Mouse (Mus musculus) T-helper 17 cell (primary cell): ENCODE measurements around the gene Syp.

ENCODE experiments used
- in situ Hi-C, 2 experiments: fragments of 300-600 bp; cut with MboI, MseI; formaldehyde crosslinking; loops; 1 replicate in 1 of 2; 2 replicates in 1 of 2; pipeline ENCODE4 v1.15.1; 2025; ENCODE audit warnings: high pct_unique_total_duplicates in 2 of 2

Gene Syp

DNA sequence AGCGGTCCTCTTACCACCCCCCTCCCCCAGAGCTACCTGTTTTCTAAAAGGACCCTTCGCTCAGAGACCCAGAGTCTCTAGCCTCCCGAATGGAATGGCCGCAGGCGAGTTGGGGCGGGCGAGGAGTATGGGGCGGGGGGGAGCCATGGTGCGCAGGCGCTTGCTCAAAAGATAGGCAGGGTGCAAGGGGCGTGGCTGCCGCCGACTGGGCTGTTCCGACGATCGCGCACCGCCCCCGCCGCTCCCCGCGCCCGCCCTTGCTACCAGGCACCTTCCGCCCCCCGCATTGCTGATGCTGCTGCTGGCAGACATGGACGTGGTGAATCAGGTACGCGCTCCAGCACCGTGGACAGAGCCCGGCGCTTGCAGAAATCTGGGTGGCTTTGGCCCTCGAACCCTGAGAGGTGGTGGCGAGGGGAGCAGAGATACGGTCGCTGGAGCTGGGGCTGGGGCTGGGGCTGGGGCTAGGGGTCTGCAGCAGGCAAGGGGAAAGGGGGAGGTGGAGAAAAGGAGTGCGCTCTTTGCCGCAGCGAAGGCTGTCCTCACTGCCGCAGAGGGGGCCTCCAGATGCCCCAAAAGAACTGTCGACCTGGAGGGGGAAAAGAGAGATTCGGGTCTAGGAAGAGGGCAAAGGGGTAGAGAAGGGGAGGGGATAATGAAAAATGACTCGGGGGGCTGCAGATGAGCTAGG is at the start of gene Syp:
Gene Syp, plus strand, starts transcription at position 71 of the 691 bp plus-strand sequence.
- in situ Hi-C loops: no loop called here

GRCm38 (mm10) chrX:7595371-7595770 is 42.9 kb upstream of the Syp start:
- in situ Hi-C loops: no loop called here

DNA sequence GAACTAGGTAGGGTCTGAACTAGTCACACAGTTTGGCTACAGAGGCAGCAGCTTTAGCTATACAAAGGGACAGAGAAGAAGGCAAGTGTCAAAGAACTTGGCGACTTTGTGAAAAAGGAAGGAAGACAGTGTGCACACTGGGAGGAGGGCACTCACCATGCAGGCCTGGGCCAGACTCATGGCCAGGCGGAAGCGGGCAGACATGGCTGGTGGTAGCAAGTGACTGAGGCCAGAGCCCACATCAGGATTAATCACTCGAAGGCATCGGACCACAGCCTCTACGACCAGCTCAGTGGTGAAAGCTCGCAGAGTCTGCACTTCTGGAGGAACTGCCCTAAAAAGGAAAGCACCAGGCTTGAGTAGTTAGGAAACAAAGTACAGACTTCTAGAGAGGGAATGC is 34.3 kb upstream of the Syp start:
- in situ Hi-C loops: no loop called here

- in situ Hi-C loops: no loop called here
These were observed 33.2 kb upstream of the Syp start, which contains the start of gene Ccdc22 for GRCm38 (mm10) chrX:7604879-7605574. Gene Ccdc22, minus strand, starts transcription at chrX:7605517.

DNA sequence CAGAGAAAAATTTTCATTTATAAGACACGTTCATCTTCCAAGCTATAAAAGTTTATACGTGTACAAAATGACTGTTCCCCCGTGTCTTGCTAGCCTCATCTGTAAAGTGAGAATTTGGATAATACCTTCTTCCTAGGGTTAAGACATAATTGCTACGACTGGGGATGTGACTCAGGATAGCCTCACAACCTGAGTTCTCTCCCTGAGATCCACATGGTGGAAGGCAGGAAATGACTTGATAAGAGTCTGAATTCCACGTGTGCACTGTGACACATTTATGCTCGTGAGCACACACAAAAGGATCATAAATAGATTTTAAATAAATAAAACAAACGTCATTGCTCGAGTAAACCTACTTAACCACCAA is 32.7 kb upstream of the Syp start:
- in situ Hi-C loops: no loop called here

DNA sequence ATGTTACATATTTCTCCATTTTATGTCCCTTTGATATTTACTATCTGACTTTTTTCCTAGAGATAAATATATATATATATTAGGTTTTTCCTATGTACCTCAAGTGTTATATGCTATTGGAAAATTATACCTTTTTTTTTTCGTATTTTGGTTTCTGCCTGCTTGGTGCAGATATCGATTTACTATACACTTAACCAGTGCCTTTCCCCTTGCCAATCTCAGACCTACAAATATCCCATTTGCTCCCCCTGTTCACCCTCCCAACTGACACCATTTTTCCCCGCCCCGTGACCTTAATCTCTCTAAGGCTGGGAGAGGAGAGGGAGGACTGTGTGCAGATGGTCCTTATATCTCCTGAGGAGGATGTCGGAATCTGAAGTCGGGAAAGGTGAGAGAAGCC is 31.5 kb upstream of the Syp start, which contains the start of gene Cacna1f:
Gene Cacna1f, plus strand, starts transcription at position 301 of the 400 bp plus-strand sequence.
- in situ Hi-C loops: no loop called here

GRCm38 (mm10) chrX:7610035-7610434 is 28.2 kb upstream of the Syp start:
- in situ Hi-C loops: no loop called here

GRCm38 (mm10) chrX:7610536-7611258 is 27.6 kb upstream of the Syp start:
- in situ Hi-C loops: no loop called here

- in situ Hi-C loops: no loop called here
These were observed 20.3 kb upstream of the Syp start for GRCm38 (mm10) chrX:7617889-7618551.

DNA sequence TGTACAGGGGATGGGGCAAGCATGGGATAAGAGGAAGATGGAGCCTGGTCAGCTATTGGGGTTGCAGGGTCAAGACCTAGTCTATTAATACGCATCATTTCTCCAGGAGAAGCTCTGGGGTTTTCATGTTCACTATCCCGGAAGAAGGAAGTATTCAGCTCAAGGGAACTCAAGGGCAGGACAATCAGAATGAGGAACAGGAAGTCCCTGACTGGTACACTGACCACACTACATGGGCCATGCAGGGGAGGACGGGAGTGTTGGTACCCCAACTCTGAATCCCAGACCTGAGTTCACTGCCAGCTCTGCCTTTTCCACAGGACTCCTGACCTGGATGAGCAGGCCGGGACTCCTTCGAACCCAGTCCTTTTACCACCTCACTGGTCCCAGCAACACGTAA is 5.7 kb upstream of the Syp start:
- in situ Hi-C loops: no loop called here

- in situ Hi-C loops: no loop called here
These were observed 3.2 kb upstream of the Syp start for GRCm38 (mm10) chrX:7635101-7635500.

DNA sequence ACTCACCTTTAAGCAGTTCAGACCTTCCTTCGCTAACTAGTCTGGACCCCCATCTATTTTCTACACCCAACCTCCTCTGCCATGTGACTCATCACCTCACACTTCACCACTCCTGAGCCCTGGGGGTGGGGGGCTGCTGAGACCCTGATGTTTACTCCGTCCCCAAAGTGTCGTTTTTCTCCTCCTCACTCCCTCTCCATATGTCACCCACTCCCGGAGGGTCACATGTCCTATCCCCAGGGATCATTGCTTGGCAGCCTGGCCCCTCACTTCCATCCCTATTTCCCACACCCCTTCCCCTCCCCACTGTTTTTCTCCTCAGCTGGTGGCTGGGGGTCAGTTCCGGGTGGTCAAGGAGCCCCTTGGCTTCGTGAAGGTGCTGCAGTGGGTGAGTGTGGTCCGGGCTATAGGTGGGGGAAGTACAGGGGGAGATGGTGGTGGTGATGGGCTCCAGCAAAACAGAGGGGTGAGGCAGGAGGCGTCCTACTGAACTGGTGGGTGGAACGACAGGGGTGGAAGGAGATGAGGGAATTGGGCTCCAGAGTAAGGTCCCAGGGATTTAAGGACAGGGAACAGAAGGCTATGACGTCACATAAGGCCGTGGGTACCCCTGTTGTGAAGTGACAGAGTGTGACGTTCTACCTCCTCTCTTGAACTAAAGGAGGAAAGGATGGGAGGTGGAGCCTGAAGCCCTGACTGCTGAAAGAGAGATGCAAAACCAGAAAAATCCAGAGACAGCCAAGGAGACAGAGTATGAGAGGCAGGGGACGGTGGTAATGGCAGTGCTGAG is 1.5 kb downstream of the Syp start:
- in situ Hi-C loops: loop anchor here in 1 of 2 experiments (5.0 kb wide), 1 partner anchor 62 kb away; no protein-coding TSS in a partner anchor

DNA sequence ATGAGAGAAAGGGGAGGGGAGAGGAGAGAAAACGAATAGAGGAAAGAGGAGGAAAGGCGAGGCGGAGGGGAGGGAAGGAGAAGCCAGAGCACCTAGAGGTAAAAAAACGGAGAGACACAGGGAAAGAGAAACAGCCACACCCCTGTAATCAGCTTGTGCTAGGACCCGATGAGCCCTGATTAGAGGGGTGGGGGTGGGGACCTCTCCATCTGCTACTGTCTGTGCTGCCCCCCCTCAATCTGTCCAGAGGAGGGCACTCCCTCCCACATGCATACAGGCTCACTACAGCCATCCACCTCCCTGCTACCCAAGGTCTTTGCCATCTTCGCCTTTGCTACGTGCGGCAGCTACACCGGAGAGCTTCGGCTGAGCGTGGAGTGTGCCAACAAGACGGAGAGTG is 2.5 kb downstream of the Syp start:
- in situ Hi-C loops: loop anchor here in 1 of 2 experiments (5.0 kb wide), 1 partner anchor 63 kb away; no protein-coding TSS in a partner anchor

DNA sequence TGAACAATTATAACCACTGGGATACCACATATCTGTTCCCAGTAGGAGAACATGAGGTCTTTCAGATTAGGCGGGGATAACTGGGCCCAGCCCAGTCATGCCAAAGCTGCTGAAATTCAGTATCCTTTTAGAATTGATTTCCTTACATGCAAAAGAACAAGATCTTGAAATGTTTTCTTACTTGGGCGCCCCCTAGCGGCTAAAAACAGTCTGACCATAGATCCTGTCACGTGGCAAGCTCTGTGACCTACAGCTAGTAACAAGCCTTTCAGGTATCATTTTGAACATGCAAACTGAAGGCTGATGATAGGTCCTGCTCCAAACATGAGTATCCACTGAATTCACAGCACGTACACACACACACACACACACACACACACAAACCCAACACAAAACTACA is 7.1 kb downstream of the Syp start:
- in situ Hi-C loops: no loop called here

DNA sequence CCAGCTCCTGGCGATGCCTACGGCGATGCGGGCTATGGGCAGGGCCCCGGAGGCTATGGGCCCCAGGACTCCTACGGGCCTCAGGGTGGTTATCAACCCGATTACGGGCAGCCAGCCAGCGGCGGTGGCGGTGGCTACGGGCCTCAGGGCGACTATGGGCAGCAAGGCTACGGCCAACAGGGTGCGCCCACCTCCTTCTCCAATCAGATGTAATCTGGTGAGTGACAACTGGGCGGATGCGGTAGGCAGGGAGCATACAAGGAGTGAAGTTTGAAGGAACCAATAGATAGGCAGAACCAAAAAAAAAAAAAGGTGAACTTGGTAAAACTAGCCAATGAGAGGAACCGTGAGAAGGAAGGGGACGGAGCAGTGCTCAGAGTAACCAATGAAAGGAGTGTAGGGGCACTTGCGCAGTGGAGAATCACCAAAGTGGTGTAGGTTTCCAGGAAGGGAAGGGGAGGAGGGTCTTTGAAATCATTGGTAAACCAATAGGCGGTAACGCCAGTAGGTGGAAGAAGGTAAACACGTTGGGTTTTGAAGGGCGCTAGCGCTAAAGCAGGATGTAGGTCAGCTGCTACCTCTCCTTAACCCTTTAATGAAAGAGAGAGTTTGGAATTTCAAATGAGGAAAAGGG is 10.5 kb downstream of the Syp start:
- in situ Hi-C loops: no loop called here

DNA sequence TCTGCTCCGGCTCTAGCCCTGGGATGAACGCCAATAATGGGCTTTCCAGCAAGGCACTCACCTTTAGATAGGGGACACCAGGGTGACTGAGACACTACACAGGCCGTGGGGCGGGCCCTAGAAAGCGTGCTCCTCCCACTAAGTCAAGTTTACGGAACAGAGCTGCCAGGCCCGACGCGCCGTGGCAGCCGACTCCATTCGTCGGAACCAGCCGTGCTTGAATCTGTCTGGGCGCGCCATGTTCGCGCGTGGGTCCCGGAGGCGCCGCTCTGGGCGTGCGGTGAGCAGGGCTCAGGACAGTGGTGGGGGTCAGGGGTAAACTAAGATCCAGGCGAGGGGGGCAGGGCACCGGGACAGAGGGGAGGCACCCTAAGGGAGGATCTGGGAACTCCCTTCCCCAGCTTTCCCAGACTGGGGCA is 19.0 kb downstream of the Syp start, which contains the start of gene Prickle3:
Gene Prickle3, plus strand, starts transcription at position 40 of the 419 bp plus-strand sequence.
- in situ Hi-C loops: no loop called here

GRCm38 (mm10) chrX:7658031-7658784 is 19.9 kb downstream of the Syp start:
- in situ Hi-C loops: no loop called here

DNA sequence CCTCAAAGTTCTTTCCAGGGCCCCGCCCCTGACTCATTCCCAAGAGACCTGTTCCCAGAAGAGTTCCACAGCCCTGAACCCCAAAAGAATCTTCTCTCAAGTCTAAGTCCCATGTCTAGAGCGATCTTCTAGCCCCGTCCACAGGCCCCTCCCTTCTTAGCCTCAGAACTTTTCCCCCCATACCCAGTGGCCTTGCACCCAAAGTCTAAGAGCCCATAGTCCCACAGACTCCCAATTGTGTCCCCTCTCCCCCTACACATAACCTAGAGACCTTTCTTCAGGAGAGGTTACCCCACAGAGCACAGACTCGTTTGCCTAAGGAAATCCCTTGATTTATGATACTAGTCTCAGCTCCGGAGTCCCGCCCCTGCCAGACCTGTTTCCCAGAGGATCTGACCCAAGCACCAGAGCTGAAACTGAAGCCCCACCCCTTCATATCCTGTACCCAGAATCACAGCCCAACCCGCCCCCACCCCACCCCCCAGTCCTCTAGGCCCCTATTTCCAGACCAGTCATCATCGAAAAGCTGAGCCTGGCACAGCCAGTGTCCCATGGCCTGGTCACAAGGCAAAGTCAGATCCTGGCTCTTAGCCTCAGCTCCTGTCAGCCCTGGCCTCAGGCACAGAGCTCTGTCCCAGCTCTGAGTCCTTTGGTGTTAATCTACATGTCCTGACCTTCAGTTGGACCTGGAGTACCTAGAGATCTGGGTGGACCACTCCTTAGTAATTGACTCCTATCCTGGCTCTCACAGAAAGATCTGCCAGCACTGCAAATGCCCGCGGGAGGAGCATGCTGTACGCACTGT is 20.7 kb downstream of the Syp start:
- in situ Hi-C loops: no loop called here

GRCm38 (mm10) chrX:7661086-7661485 is 22.8 kb downstream of the Syp start:
- in situ Hi-C loops: no loop called here
